ENCODE assay signal across 8 mouse cellular contexts in genomic region chr11:40865694-40866093, GRCm38 (mm10).
DNase-seq lines count a peak whose midpoint lies in the region; ATAC-seq and TF ChIP-seq lines count a peak whose summit lies in the region.

No protein-coding gene starts in this region.

- no peak for ATAC-seq in CD4-positive, CD25-positive, alpha-beta regulatory T cell, adult 4 months

- DNase-seq in CD4-positive, CD25-positive, alpha-beta regulatory T cell, adult 2 months (ENCODE audit: low read depth, low spot score): peak; percentile 2
- DNase-seq in ovary, postnatal 14 days (ENCODE audit: low spot score): peak; percentile 25
- DNase-seq in ovary, postnatal 36 days (ENCODE audit: low spot score): no peak
- DNase-seq in heart, postnatal 4 days: peak; percentile 60
- DNase-seq in limb, embryonic 10.5 days (ENCODE audit: low spot score): peak; percentile 32
- peak; percentile 69 for DNase-seq in right cerebral cortex, postnatal 25 days

- TF ChIP-seq POLR2A in cortical plate, adult 2 months (IDR thresholded peaks at IDR 0.05; ENCODE audit: extremely low read depth, insufficient read depth, low read length): no peak

- no peaks in the 10 kb centered on the region for H3K27me3 ChIP-seq in limb, embryonic 10.5 days (ENCODE audit: low read depth, poor library complexity, severe bottlenecking)

- no peaks in the 10 kb centered on the region; the same call in 1 of the 2 replicates for H3K4me1 ChIP-seq in cortical plate, adult 2 months (ENCODE audit: control insufficient read depth, insufficient read depth, low read length)
- no peaks in the 10 kb centered on the region for H3K4me1 ChIP-seq in limb, embryonic 10.5 days

- peak; percentile 47; the same call in 1 of the 2 replicates for TF ChIP-seq CTCF in cortical plate, adult 2 months (IDR thresholded peaks at IDR 0.05; ENCODE audit: extremely low read depth, insufficient read depth, low read length)

- H3K4me3 ChIP-seq in cortical plate, adult 2 months (ENCODE audit: insufficient read depth, low read length): no peak overlapping the region
- no peak overlapping the region for H3K4me3 ChIP-seq in limb, embryonic 10.5 days

- H3K27ac ChIP-seq in cortical plate, adult 2 months (ENCODE audit: insufficient read depth, low read length): no peak overlapping the region
- no peak overlapping the region for H3K27ac ChIP-seq in limb, embryonic 10.5 days

- H3K9me3 ChIP-seq in limb, embryonic 10.5 days (replicated peaks): no peaks in the 10 kb centered on the region

- H3K36me3 ChIP-seq in limb, embryonic 10.5 days: no peaks in the 10 kb centered on the region

- WGBS in limb, embryonic 10.5 days: 36% methylated on average over 2 of the region's 2 CpGs
